Mouse (Mus musculus) lung, embryonic 15.5 days (tissue): ENCODE measurements around the gene Trpc4. TPM values are rescaled to one million over a fixed set of nuclear protein-coding genes. Genes with fewer than 3 reads are reported as not detected.

ENCODE experiments used
- ATAC-seq: fragments of 200-750 bp; cut with Nextera tagmentation; 2 replicates; pipeline ENCODE4 v1.8.0; 2017; ENCODE audit warnings: moderate number of reproducible peaks, borderline replicate concordance; ENCODE audit not compliant: low FRiP score, low TSS enrichment; ENCODE audit errors: extremely low read depth
- H3K27ac ChIP-seq: fragments of 300-500 bp; sonication (generic); 2 replicates; pipeline ENCODE4 v1.5.1; 2015; ENCODE audit warnings: moderate library complexity, mild to moderate bottlenecking, inconsistent platforms
- H3K27me3 ChIP-seq: fragments of 300-500 bp; sonication (generic); 2 replicates; pipeline ENCODE4 v1.6.1; 2015; ENCODE audit warnings: inconsistent platforms
- H3K36me3 ChIP-seq: fragments of 300-500 bp; sonication (generic); 2 replicates; pipeline ENCODE4 v1.6.1; 2015; ENCODE audit warnings: inconsistent platforms
- H3K4me1 ChIP-seq: fragments of 300-500 bp; sonication (generic); 2 replicates; pipeline ENCODE4 v1.6.1; 2015; ENCODE audit warnings: inconsistent platforms
- H3K4me2 ChIP-seq: fragments of 300-500 bp; sonication (generic); 2 replicates; pipeline ENCODE4 v1.6.1; 2015; ENCODE audit warnings: inconsistent platforms, mild to moderate bottlenecking, moderate library complexity
- H3K4me3 ChIP-seq: fragments of 300-500 bp; sonication (generic); 2 replicates; pipeline ENCODE4 v1.5.1; 2015; ENCODE audit warnings: mild to moderate bottlenecking, inconsistent platforms
- H3K9ac ChIP-seq: fragments of 300-500 bp; sonication (generic); 2 replicates; pipeline ENCODE4 v1.6.1; 2015; ENCODE audit warnings: inconsistent platforms
- H3K9me3 ChIP-seq: fragments of 300-500 bp; sonication (generic); 2 replicates; pipeline ENCODE4 v1.6.1; 2016; ENCODE audit warnings: inconsistent platforms
- WGBS: fragments of 180-500 bp; shearing (Covaris S2); methylation state at CpG from one replicate; pipeline ENCODE4 v1.1.7; 2015; 5-methylcytosine and 5-hydroxymethylcytosine counted together
- polyA plus RNA-seq: library from polyadenylated mRNA; unstranded; fragments of >200 nt; fragmentation: Nextera tagmentation; extraction: Ambion mirVana; gene quantifications from 2 replicates; pipeline ENCODE4 v1.2.1, GENCODE M21; 2015

The Trpc4 gene
- polyA plus RNA-seq, 1 experiment from 2014 or later = 0.19 TPM

DNA sequence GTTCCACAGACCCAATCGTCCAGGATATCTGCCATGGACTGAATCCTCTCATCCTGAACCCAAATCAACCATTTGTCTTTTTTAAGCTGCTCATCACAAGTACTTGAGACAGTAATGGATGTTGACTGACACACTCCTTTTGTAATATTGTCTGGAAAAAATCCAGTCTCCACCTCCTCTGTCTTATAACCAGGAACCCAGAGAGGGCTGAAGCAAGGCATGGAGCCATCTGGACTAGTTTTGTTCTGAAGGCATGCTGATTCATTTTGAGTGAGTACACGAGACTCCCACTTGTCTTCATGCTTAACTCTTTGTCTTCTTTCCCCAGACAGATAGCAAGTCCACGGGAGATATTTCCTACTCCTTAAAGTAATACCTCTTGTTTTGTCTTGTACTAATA, 54.3 kb downstream of the Trpc4 start:
- Histone ChIP-seq H3K27me3 (no peaks in the 10 kb centered on the region), H3K9ac (no peak overlapping the region), H3K4me3 (no peak overlapping the region), H3K27ac (no peak overlapping the region), H3K4me2 (no peak overlapping the region), H3K36me3 (no peaks in the 10 kb centered on the region), H3K9me3 (no peaks in the 10 kb centered on the region), H3K4me1 (no peaks in the 10 kb centered on the region)
- 60% methylated on average over 3 of the region's 3 CpGs for WGBS
- ATAC-seq = no peak

GRCm38 (mm10) chr3:54211441-54211840, 55.6 kb downstream of the Trpc4 start:
- 89% methylated on average over 1 of the region's 1 CpGs for WGBS
- H3K4me1 ChIP-seq = no peaks in the 10 kb centered on the region

DNA sequence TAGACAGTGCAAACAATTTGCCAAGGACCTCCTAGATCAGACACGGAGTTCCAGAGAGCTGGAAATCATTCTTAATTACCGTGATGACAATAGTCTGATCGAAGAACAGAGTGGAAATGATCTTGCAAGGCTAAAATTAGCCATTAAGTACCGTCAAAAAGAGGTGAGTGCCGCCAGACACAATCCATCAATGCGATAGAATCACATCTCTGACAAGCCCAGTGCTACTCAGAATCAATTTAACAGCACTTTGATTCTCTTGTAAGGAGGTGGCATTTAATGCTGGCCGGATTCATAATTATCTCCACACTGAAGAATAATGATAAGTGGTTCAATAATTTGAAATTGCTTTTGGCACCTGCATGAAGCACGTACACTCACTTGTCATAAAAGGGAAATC, 66.7 kb downstream of the Trpc4 start:
- 56% methylated on average over 8 of the region's 8 CpGs for WGBS

More at GRCm38 (mm10) chr3:54211441-54211840, 55.6 kb downstream of the Trpc4 start:
- no peaks in the 10 kb centered on the region for H3K36me3 ChIP-seq
- no peak for ATAC-seq
- H3K4me3 ChIP-seq = no peak overlapping the region
- H3K27ac ChIP-seq = no peak overlapping the region
- no peaks in the 10 kb centered on the region for H3K9me3 ChIP-seq
- no peaks in the 10 kb centered on the region for H3K27me3 ChIP-seq
- H3K9ac ChIP-seq = no peak overlapping the region
- H3K4me2 ChIP-seq = no peak overlapping the region

DNA sequence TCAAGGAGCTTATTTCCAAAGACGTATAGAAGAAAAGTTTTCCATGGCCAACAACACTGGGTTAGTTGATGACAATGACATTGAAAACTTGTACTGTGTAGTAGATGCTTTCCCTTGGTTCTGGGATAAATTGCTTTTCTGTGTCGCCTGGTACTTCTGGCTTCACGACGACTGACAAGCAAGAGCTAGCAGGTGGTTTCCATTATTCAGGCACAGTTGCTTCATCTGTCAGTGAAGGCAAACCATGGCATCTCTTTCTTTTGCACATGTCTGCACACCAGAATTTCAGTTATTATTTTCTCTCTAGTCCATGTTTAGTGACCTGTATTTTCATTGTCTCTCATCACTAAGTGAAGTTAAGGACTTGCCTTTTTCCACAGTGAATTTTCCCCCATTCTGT, 72.6 kb downstream of the Trpc4 start:
- Histone ChIP-seq H3K27me3 (no peaks in the 10 kb centered on the region), H3K9ac (no peak overlapping the region), H3K27ac (no peak overlapping the region), H3K36me3 (no peaks in the 10 kb centered on the region), H3K4me3 (no peak overlapping the region), H3K4me2 (no peak overlapping the region), H3K9me3 (no peaks in the 10 kb centered on the region), H3K4me1 (no peaks in the 10 kb centered on the region)
- ATAC-seq = no peak
- 47% methylated on average over 4 of the region's 4 CpGs for WGBS

More for the DNA sequence above, 66.7 kb downstream of the Trpc4 start:
- H3K4me2 ChIP-seq = no peak overlapping the region
- no peak overlapping the region for H3K9ac ChIP-seq
- H3K4me1 ChIP-seq = no peaks in the 10 kb centered on the region
- no peaks in the 10 kb centered on the region for H3K9me3 ChIP-seq
- no peak overlapping the region for H3K27ac ChIP-seq
- no peaks in the 10 kb centered on the region for H3K36me3 ChIP-seq
- H3K27me3 ChIP-seq = no peaks in the 10 kb centered on the region
- ATAC-seq = no peak
- H3K4me3 ChIP-seq = no peak overlapping the region

DNA sequence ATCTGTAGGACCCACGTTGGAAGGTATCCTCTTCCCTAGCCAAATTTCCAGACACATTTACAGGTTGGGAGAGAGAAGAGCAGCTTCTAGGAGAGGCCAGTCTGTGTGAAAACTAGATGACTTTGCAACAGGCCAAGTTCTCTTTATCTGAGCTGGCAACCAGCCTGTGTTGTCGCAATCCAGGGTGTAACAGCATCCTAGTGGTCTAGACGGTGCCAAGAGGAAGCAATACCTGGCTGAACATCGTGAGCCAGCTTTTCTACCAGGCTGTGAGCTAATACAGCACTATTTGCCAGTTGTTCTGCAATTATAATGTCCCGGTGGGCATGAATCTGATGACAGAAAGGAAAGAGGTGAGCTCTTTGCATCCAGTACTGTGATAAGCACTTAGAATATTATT, 83.1 kb downstream of the Trpc4 start:
- H3K27ac ChIP-seq = no peak overlapping the region
- 53% methylated on average over 5 of the region's 5 CpGs for WGBS
- no peak for ATAC-seq
- H3K9me3 ChIP-seq = no peaks in the 10 kb centered on the region
- H3K27me3 ChIP-seq = no peaks in the 10 kb centered on the region
- H3K4me2 ChIP-seq = no peak overlapping the region
- H3K4me3 ChIP-seq = no peak overlapping the region
- no peak overlapping the region for H3K9ac ChIP-seq
- H3K4me1 ChIP-seq = no peaks in the 10 kb centered on the region
- H3K36me3 ChIP-seq = no peaks in the 10 kb centered on the region

- Histone ChIP-seq H3K36me3 (no peaks in the 10 kb centered on the region), H3K4me3 (no peak overlapping the region), H3K9me3 (no peaks in the 10 kb centered on the region), H3K4me2 (no peak overlapping the region), H3K27ac (no peak overlapping the region), H3K9ac (no peak overlapping the region), H3K27me3 (no peaks in the 10 kb centered on the region), H3K4me1 (no peaks in the 10 kb centered on the region)
- no peak for ATAC-seq
- 82% methylated on average over 7 of the region's 7 CpGs for WGBS
Measured at GRCm38 (mm10) chr3:54239426-54239825, 83.6 kb downstream of the Trpc4 start.

- Histone ChIP-seq H3K27ac (no peak overlapping the region), H3K36me3 (no peaks in the 10 kb centered on the region), H3K4me2 (no peak overlapping the region), H3K4me1 (no peaks in the 10 kb centered on the region), H3K9me3 (no peaks in the 10 kb centered on the region), H3K4me3 (no peak overlapping the region), H3K27me3 (no peaks in the 10 kb centered on the region), H3K9ac (no peak overlapping the region)
- WGBS = 78% methylated on average over 1 of the region's 1 CpGs
- ATAC-seq = no peak
Measured at GRCm38 (mm10) chr3:54243136-54243535, 87.3 kb downstream of the Trpc4 start.

DNA sequence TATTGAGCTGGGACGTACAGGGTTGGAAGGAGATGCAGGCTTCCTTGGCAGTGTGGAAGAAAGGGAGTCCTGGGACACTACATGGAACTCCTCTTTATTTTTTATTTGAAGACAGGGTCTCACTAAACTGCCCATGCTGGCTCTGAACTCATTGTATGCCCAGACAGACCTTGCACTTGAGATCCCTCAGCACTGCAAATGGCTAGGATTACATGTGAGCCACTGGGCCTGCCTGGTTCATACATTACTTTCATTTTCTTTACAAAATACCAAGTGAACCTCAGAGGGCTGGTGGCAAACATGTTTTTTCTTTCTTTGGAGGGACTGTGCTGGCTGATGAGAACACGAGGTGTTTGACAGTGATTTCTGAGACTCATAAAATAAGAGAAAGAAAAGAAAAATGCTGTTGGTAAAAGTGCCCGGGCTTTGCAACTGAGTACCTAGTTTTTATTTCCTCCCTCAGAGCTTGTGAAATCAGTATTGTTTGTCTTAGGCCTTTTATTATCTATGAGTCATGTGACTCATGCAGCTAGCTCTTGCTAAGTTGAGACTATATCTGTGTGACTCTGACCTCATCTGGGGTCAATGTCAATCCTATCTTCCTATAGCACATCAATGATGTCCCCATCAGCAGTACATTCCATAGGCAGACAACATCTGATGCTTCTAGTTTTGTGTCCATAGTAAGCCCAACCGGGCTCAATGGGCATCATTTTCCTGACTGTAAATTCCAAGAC, 89.1 kb downstream of the Trpc4 start:
- WGBS = 80% methylated on average over 4 of the region's 4 CpGs
- no peaks in the 10 kb centered on the region for H3K36me3 ChIP-seq
- no peak overlapping the region for H3K4me3 ChIP-seq
- no peak overlapping the region for H3K9ac ChIP-seq
- ATAC-seq = no peak
- H3K4me1 ChIP-seq = no peaks in the 10 kb centered on the region
- no peaks in the 10 kb centered on the region for H3K27me3 ChIP-seq
- no peaks in the 10 kb centered on the region for H3K9me3 ChIP-seq
- no peak overlapping the region for H3K27ac ChIP-seq
- no peak overlapping the region for H3K4me2 ChIP-seq

- H3K9ac ChIP-seq = no peak overlapping the region
- WGBS = 47% methylated on average over 2 of the region's 2 CpGs
- H3K4me2 ChIP-seq = no peak overlapping the region
- no peak for ATAC-seq
- no peak overlapping the region for H3K4me3 ChIP-seq
- H3K36me3 ChIP-seq = no peaks in the 10 kb centered on the region
- H3K27ac ChIP-seq = no peak overlapping the region
- H3K9me3 ChIP-seq = no peaks in the 10 kb centered on the region
- no peaks in the 10 kb centered on the region for H3K27me3 ChIP-seq
- no peaks in the 10 kb centered on the region for H3K4me1 ChIP-seq
Measured at GRCm38 (mm10) chr3:54246416-54246815, 90.6 kb downstream of the Trpc4 start.

- no peak for ATAC-seq
- no peaks in the 10 kb centered on the region for H3K27me3 ChIP-seq
- H3K27ac ChIP-seq = no peak overlapping the region
- no peaks in the 10 kb centered on the region for H3K4me1 ChIP-seq
- H3K36me3 ChIP-seq = no peaks in the 10 kb centered on the region
- H3K9me3 ChIP-seq = no peaks in the 10 kb centered on the region
- no peak overlapping the region for H3K4me3 ChIP-seq
- no peak overlapping the region for H3K9ac ChIP-seq
- H3K4me2 ChIP-seq = no peak overlapping the region
- WGBS = 78% methylated on average over 6 of the region's 6 CpGs
Measured at GRCm38 (mm10) chr3:54249311-54249710, 93.5 kb downstream of the Trpc4 start.

GRCm38 (mm10) chr3:54266943-54267342, 111.1 kb downstream of the Trpc4 start:
- Histone ChIP-seq H3K4me1 (no peaks in the 10 kb centered on the region), H3K27ac (no peak overlapping the region), H3K9me3 (no peaks in the 10 kb centered on the region), H3K4me2 (no peak overlapping the region), H3K4me3 (no peak overlapping the region), H3K36me3 (no peaks in the 10 kb centered on the region), H3K9ac (no peak overlapping the region), H3K27me3 (no peaks in the 10 kb centered on the region)
- no peak for ATAC-seq
- 81% methylated on average over 1 of the region's 1 CpGs for WGBS

- Histone ChIP-seq H3K9me3 (no peaks in the 10 kb centered on the region), H3K4me3 (no peak overlapping the region), H3K9ac (no peak overlapping the region), H3K4me1 (no peaks in the 10 kb centered on the region), H3K27me3 (no peaks in the 10 kb centered on the region), H3K4me2 (no peak overlapping the region), H3K36me3 (no peaks in the 10 kb centered on the region), H3K27ac (no peak overlapping the region)
- ATAC-seq = no peak
- WGBS = 72% methylated on average over 6 of the region's 6 CpGs
Measured at GRCm38 (mm10) chr3:54269180-54269579, 113.3 kb downstream of the Trpc4 start.

- no peak for ATAC-seq
- Histone ChIP-seq H3K36me3 (no peaks in the 10 kb centered on the region), H3K9me3 (no peaks in the 10 kb centered on the region), H3K4me2 (no peak overlapping the region), H3K4me1 (no peaks in the 10 kb centered on the region), H3K9ac (no peak overlapping the region), H3K27ac (no peak overlapping the region), H3K27me3 (no peaks in the 10 kb centered on the region), H3K4me3 (no peak overlapping the region)
- 60% methylated on average over 7 of the region's 7 CpGs for WGBS
Measured at GRCm38 (mm10) chr3:54274651-54275050, 118.8 kb downstream of the Trpc4 start.
